Mouse (Mus musculus): ENCODE measurements around the gene Ddx58. TPM values are rescaled to one million over a fixed set of nuclear protein-coding genes. Genes with fewer than 3 reads are reported as not detected.
A peak's percentile ranks its signal among the peaks of the same experiment; 100 is the strongest.

The Ddx58 gene
- 1.9 and 3.7 TPM in 2 replicates for polyA plus RNA-seq (2014; fragmentation: Nextera tagmentation; extraction: Ambion mirVana)

DNA sequence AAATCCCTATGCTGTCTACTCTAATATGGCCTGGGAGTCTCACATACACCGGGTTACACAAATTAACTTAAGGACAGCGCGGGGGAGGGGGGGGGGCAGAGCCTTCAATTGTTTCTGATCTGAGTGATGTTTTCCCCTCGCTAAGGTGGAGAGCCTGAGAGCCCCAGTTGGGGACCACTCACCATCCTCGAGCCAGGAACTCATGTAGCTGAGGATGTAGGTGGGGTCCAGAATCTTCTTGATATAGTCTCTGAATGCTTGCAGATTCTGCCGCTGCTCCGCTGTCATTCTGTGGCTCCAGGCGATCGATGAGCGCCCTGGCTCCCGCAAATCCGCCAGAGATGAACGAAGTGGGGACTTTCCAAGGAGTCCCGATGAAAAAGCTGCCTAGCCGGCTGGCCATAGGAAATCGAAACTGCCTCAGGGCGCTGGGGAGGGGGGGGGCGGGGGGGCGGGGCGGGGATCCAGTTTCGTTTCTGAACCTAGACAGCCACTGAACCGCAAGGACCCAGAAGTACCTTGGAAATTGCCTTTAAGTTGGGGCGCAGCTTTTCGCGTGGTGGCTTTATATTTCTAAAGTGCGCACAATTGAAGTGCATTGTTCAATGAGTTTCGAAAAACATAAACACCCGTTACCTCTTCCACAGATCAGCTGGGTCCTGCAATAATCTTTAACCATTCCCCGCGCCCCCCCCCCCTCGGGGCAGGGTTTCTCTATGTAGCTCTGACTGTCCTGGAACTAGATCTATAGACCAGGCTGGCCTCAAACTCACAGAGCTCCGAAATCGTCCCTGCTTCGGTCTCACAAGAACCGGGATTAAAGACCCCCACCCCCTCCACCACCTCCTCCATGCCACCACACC is at the start of gene Ddx58:
TSS of gene Ddx58 (minus strand) at position 420 of the 863 bp plus-strand sequence.
- ATAC-seq (ENCODE audit: low FRiP score, low TSS enrichment) (no peak; the same call in 1 of the 2 replicates), DNase-seq (peak; percentile 71)
- peak within 1 kb of the TSS; percentile 77 for H3K4me2 ChIP-seq (ENCODE audit: low read length)
- 0 out of 2 replicates have a peak, but pooled peaks cover 6% of the 10 kb centered on the region for H3K4me1 ChIP-seq (ENCODE audit: control insufficient read depth, insufficient read depth, low read length)
- no peaks in the 10 kb centered on the region for H3K27me3 ChIP-seq (ENCODE audit: control insufficient read depth, insufficient read depth, low read length)
- no peaks in the 10 kb centered on the region for H3K36me3 ChIP-seq (ENCODE audit: control insufficient read depth, insufficient read depth, low read length)
- H3K27ac ChIP-seq (replicated peaks; ENCODE audit: low read depth, low read length), result no peak within 1 kb of the TSS
- H3K9ac ChIP-seq (replicated peaks; ENCODE audit: low read length), result peak within 1 kb of the TSS; percentile 39; the same call in 1 of the 2 replicates
- 4% methylated on average over 35 of the region's 35 CpGs for WGBS
- H3K9me3 ChIP-seq (ENCODE audit: control insufficient read depth, low read length), result no peaks in the 10 kb centered on the region
- H3K4me3 ChIP-seq (replicated peaks; ENCODE audit: low read depth, low read length), result peak within 1 kb of the TSS; percentile 39

DNA sequence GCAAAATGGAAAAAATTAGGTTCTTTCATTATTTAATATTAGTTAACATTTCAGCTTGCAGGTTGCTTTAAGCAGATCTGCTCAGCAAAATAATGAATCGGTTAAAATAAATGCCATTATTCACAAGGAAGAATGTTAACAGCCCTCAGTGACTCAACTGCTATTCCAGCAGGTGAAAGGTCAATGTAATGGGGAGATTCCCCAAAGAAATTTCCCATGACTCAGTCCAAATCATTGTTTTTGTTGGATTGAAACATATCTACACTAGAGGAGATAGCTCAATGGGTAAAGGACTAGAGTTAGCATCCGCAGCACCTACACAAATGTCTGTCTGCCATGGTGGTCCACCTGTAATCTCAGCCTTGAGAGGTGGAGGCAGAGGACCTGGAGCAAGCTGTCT is 49.4 kb upstream of the Ddx58 start:
- H3K27ac ChIP-seq (replicated peaks; ENCODE audit: low read depth, low read length), result no peak overlapping the region
- no peak overlapping the region for H3K4me3 ChIP-seq (replicated peaks; ENCODE audit: low read depth, low read length)
- H3K27me3 ChIP-seq (ENCODE audit: control insufficient read depth, insufficient read depth, low read length), result no peaks in the 10 kb centered on the region
- H3K36me3 ChIP-seq (ENCODE audit: control insufficient read depth, insufficient read depth, low read length), result no peaks in the 10 kb centered on the region
- 92% methylated on average over 2 of the region's 2 CpGs for WGBS
- no peaks in the 10 kb centered on the region for H3K4me1 ChIP-seq (ENCODE audit: control insufficient read depth, insufficient read depth, low read length)
- ATAC-seq (ENCODE audit: low FRiP score, low TSS enrichment) (no peak), DNase-seq (no peak)
- H3K4me2 ChIP-seq (ENCODE audit: low read length), result no peak overlapping the region
- H3K9me3 ChIP-seq (ENCODE audit: control insufficient read depth, low read length), result no peaks in the 10 kb centered on the region
- H3K9ac ChIP-seq (replicated peaks; ENCODE audit: low read length), result no peak overlapping the region

DNA sequence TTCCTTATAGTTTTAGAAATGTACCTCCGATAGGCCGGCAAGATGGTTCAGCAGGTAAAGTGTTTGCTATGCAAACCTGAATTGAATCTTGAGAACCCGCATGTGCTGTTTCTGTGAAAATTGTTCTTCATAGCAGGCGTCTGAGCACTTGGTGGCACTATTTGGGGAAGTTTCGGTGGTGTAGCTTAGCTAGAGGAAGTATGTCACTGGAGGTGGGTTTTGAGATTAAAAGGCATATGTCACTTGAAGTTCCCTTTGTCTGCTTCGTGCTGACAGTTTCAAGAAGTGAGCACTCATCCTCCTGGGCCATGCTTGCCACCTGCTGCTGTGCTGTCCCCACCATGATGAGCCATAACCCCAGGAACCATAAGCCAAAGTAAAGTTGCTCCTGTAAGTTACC is 47.8 kb upstream of the Ddx58 start:
- 84% methylated on average over 6 of the region's 6 CpGs for WGBS
- H3K9ac ChIP-seq (replicated peaks; ENCODE audit: low read length), result no peak overlapping the region
- no peaks in the 10 kb centered on the region for H3K27me3 ChIP-seq (ENCODE audit: control insufficient read depth, insufficient read depth, low read length)
- no peaks in the 10 kb centered on the region for H3K36me3 ChIP-seq (ENCODE audit: control insufficient read depth, insufficient read depth, low read length)
- no peak overlapping the region for H3K4me3 ChIP-seq (replicated peaks; ENCODE audit: low read depth, low read length)
- ATAC-seq (ENCODE audit: low FRiP score, low TSS enrichment) (no peak), DNase-seq (no peak)
- no peak overlapping the region for H3K27ac ChIP-seq (replicated peaks; ENCODE audit: low read depth, low read length)
- no peaks in the 10 kb centered on the region for H3K9me3 ChIP-seq (ENCODE audit: control insufficient read depth, low read length)
- no peaks in the 10 kb centered on the region for H3K4me1 ChIP-seq (ENCODE audit: control insufficient read depth, insufficient read depth, low read length)
- H3K4me2 ChIP-seq (ENCODE audit: low read length), result no peak overlapping the region

DNA sequence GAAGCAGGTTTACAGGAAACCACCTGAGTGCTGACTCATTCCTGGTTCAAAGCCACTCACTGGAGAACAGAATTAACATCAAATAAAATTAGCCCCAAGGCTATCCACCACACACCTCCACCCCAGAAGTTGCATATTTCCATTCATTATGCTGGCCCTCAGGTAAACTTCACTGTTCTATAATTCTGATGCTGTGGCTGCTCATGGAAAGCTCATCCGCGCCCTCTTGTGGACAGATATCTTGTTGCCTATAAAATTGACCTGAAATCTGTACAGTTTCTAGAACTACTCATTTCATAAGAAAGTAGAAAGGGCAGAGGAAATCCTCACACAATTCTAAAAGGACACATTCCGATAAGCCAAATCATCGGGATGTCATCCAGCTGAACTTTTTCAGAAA is 46.0 kb upstream of the Ddx58 start:
- Histone ChIP-seq H3K9me3 (ENCODE audit: control insufficient read depth, low read length) (no peaks in the 10 kb centered on the region), H3K27ac (replicated peaks; ENCODE audit: low read depth, low read length) (no peak overlapping the region), H3K4me2 (ENCODE audit: low read length) (no peak overlapping the region), H3K4me1 (ENCODE audit: control insufficient read depth, insufficient read depth, low read length) (no peaks in the 10 kb centered on the region), H3K36me3 (ENCODE audit: control insufficient read depth, insufficient read depth, low read length) (no peaks in the 10 kb centered on the region), H3K27me3 (ENCODE audit: control insufficient read depth, insufficient read depth, low read length) (no peaks in the 10 kb centered on the region), H3K9ac (replicated peaks; ENCODE audit: low read length) (no peak overlapping the region), H3K4me3 (replicated peaks; ENCODE audit: low read depth, low read length) (no peak overlapping the region)
- 23% methylated on average over 4 of the region's 4 CpGs for WGBS
- ATAC-seq (ENCODE audit: low FRiP score, low TSS enrichment) (no peak), DNase-seq (peak; percentile 89)

DNA sequence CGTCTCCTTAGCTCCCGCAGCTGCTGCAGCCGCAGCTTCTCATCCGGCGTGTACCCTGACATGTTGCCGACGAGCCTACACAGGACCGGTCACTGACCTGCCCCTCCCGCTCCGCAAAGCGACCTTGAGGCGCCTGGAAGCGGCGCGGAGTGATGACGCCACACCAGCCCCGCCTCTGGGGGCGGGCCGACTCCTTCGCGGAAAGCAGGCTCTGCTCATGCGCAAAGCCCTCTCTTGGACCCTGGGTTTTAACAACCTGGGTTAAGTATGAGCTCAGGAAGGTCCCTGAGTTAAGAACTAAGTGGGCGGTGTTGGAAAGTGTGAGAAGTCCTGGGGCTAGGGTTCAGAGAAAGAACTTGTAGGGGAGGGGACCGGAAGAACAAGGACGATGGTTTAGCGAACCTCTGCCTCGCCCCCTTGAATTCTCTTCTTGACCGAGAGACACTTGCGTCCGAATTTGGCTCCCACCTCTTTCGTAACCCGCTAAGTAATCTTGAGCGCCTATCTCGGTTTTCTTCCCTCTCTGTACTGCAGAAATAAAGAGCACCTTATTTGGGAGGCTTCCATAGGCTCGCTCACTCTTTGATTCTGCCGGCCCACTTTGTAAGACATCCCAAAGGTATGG is 39.8 kb upstream of the Ddx58 start, which contains the start of gene Ndufb6:
TSS of gene Ndufb6 (minus strand) at position 146 of the 625 bp plus-strand sequence.
- Histone ChIP-seq H3K36me3 (ENCODE audit: control insufficient read depth, insufficient read depth, low read length) (peaks cover 17% of the 10 kb centered on the region), H3K9me3 (ENCODE audit: control insufficient read depth, low read length) (no peaks in the 10 kb centered on the region), H3K27me3 (ENCODE audit: control insufficient read depth, insufficient read depth, low read length) (no peaks in the 10 kb centered on the region), H3K4me3 (replicated peaks; ENCODE audit: low read depth, low read length) (peak within 1 kb of the TSS; percentile 98), H3K4me2 (ENCODE audit: low read length) (peak within 1 kb of the TSS; percentile 85), H3K4me1 (ENCODE audit: control insufficient read depth, insufficient read depth, low read length) (peaks cover 11% of the 10 kb centered on the region), H3K27ac (replicated peaks; ENCODE audit: low read depth, low read length) (peak within 1 kb of the TSS; percentile 54), H3K9ac (replicated peaks; ENCODE audit: low read length) (peak within 1 kb of the TSS; percentile 84)
- ATAC-seq (ENCODE audit: low FRiP score, low TSS enrichment) (peak; percentile 93), DNase-seq (peak; percentile 98)
- under 1% methylated on average over 36 of the region's 36 CpGs for WGBS

DNA sequence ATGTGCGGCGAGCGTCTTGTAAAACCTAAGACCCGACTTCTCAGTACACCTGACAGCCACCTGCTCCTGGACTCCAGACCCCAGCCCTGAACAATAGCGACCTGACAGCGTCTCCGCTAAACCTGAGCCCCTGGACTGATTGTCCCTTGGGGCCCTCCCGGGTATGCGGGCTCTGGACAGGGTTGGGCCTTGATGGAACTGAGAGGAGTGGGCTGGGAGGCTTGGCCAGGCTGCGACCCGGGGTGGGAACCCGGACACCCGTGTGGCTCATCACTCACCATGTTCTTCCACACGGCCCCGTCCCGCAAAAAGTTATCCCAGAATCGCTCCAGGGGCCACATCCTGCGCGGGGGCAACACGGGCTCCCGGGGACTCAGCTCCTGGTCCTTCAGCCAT is 39.2 kb upstream of the Ddx58 start:
- under 1% methylated on average over 21 of the region's 21 CpGs for WGBS
- Histone ChIP-seq H3K27ac (replicated peaks; ENCODE audit: low read depth, low read length) (peak overlapping the region; percentile 54; the same call in 1 of the 2 replicates), H3K27me3 (ENCODE audit: control insufficient read depth, insufficient read depth, low read length) (no peaks in the 10 kb centered on the region), H3K4me1 (ENCODE audit: control insufficient read depth, insufficient read depth, low read length) (peaks cover 11% of the 10 kb centered on the region), H3K4me3 (replicated peaks; ENCODE audit: low read depth, low read length) (peak overlapping the region; percentile 98), H3K9ac (replicated peaks; ENCODE audit: low read length) (peak overlapping the region; percentile 84), H3K36me3 (ENCODE audit: control insufficient read depth, insufficient read depth, low read length) (peaks cover 21% of the 10 kb centered on the region), H3K4me2 (ENCODE audit: low read length) (peak overlapping the region; percentile 85), H3K9me3 (ENCODE audit: control insufficient read depth, low read length) (no peaks in the 10 kb centered on the region)
- DNase-seq (peak; percentile 26), ATAC-seq (ENCODE audit: low FRiP score, low TSS enrichment) (peak; percentile 77; the same call in 1 of the 2 replicates)

DNA sequence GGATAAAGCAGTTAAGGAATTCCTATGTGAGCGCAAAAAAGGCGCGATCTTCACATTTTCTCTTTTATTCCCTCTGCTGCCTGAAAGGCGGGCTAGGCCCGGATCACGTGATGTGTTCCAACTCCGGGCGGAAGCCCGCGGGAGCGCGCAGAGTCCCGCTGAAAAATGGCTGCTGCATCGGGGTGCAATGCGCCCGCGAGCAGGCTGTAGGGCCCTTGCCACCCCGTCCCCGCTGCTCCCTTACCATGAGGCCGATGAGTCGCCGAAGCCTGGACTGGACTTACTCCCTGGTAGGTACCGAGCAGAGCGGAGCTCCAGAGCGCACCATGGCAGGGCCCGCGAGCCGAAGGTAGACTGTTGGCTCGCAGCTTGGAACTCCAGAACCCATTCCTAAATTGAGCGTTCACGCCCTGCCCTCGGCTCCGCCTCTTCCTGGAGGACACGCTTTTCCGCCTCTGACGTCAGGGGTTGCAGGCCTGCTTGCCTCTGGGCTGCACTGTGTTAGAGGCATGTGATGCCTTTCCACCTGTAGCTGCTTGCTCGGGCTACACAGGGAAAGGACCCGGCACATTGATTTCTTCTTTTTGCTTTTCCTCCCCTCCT is 29.9 kb upstream of the Ddx58 start, which contains the start of the genes Smim27 and Topors:
TSS of gene Smim27 (plus strand) at position 150 of the 603 bp plus-strand sequence.
TSS of gene Topors (minus strand) at position 421 of the 603 bp plus-strand sequence.
- Histone ChIP-seq H3K9me3 (ENCODE audit: control insufficient read depth, low read length) (no peaks in the 10 kb centered on the region), H3K36me3 (ENCODE audit: control insufficient read depth, insufficient read depth, low read length) (peaks cover 26% of the 10 kb centered on the region), H3K4me1 (ENCODE audit: control insufficient read depth, insufficient read depth, low read length) (peaks cover 14% of the 10 kb centered on the region), H3K4me3 (replicated peaks; ENCODE audit: low read depth, low read length) (peak within 1 kb of the TSS; percentile 85), H3K9ac (replicated peaks; ENCODE audit: low read length) (peak within 1 kb of the TSS; percentile 82), H3K27me3 (ENCODE audit: control insufficient read depth, insufficient read depth, low read length) (no peaks in the 10 kb centered on the region), H3K4me2 (ENCODE audit: low read length) (peak within 1 kb of the TSS; percentile 94), H3K27ac (replicated peaks; ENCODE audit: low read depth, low read length) (peak within 1 kb of the TSS; percentile 93)
- DNase-seq (peak; percentile 97), ATAC-seq (ENCODE audit: low FRiP score, low TSS enrichment) (peak; percentile 94)
- WGBS, result under 1% methylated on average over 38 of the region's 38 CpGs

DNA sequence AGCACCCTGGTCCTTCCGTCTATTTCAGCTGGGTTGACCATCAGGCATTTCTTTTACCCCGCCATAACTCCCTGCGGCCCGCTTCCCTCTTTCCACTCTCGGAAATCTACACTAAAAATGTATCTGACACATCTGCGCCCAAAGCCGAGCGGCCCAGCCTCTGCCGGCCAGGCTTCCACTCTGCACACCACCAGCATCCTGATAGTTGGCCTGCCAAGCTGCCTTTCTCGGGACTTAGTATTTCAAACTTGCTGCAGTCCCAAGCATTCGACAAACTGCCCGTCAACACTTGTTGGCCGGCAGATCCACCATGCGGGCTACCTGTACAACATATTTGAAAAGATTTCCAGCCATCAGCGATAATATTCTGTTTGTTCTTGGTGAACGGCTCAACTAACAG is 29.2 kb upstream of the Ddx58 start:
- WGBS, result under 1% methylated on average over 16 of the region's 16 CpGs
- no peaks in the 10 kb centered on the region for H3K9me3 ChIP-seq (ENCODE audit: control insufficient read depth, low read length)
- H3K4me1 ChIP-seq (ENCODE audit: control insufficient read depth, insufficient read depth, low read length), result peaks cover 14% of the 10 kb centered on the region
- DNase-seq (no peak), ATAC-seq (ENCODE audit: low FRiP score, low TSS enrichment) (peak; percentile 5)
- peak overlapping the region; percentile 93 for H3K27ac ChIP-seq (replicated peaks; ENCODE audit: low read depth, low read length)
- H3K4me2 ChIP-seq (ENCODE audit: low read length), result peak overlapping the region; percentile 94
- H3K9ac ChIP-seq (replicated peaks; ENCODE audit: low read length), result peak overlapping the region; percentile 82
- no peaks in the 10 kb centered on the region for H3K27me3 ChIP-seq (ENCODE audit: control insufficient read depth, insufficient read depth, low read length)
- peak overlapping the region; percentile 85 for H3K4me3 ChIP-seq (replicated peaks; ENCODE audit: low read depth, low read length)
- peaks cover 21% of the 10 kb centered on the region for H3K36me3 ChIP-seq (ENCODE audit: control insufficient read depth, insufficient read depth, low read length)
